Mouse (Mus musculus) cerebellum, adult 18-20 months (tissue): ENCODE measurements around the gene Agmo.
A peak's percentile ranks its signal among the peaks of the same experiment; 100 is the strongest.

ENCODE experiments used
- DNase-seq, 2 experiments: peaks; one replicate each; pipeline ENCODE4 v3.0.0; 2021

Gene Agmo

GRCm38 (mm10) chr12:37434466-37434865, 193.0 kb downstream of the Agmo start:
- no peak for DNase-seq

- DNase-seq: no peak
These were observed 201.1 kb downstream of the Agmo start for GRCm38 (mm10) chr12:37442486-37443013.

- DNase-seq: no peak
These were observed 203.8 kb downstream of the Agmo start for GRCm38 (mm10) chr12:37445255-37445654.

GRCm38 (mm10) chr12:37449597-37449996, 208.2 kb downstream of the Agmo start:
- DNase-seq: no peak

- DNase-seq: peak; percentile 42 to 49
These were observed 209.1 kb downstream of the Agmo start for GRCm38 (mm10) chr12:37450366-37451156.

- no peak for DNase-seq
These were observed 230.2 kb downstream of the Agmo start for GRCm38 (mm10) chr12:37471631-37472030.

- DNase-seq: no peak
These were observed 235.4 kb downstream of the Agmo start for GRCm38 (mm10) chr12:37476849-37477248.

GRCm38 (mm10) chr12:37487991-37488390, 246.6 kb downstream of the Agmo start:
- no peak for DNase-seq

- no peak for DNase-seq
These were observed 257.4 kb downstream of the Agmo start for GRCm38 (mm10) chr12:37498871-37499270.

GRCm38 (mm10) chr12:37507406-37507805, 266.0 kb downstream of the Agmo start:
- no peak for DNase-seq

GRCm38 (mm10) chr12:37507826-37508225, 266.4 kb downstream of the Agmo start:
- no peak for DNase-seq

GRCm38 (mm10) chr12:37521772-37522171, 280.3 kb downstream of the Agmo start:
- DNase-seq: no peak

GRCm38 (mm10) chr12:37524662-37525061, 283.2 kb downstream of the Agmo start:
- no peak for DNase-seq

- no peak for DNase-seq
These were observed 299.6 kb downstream of the Agmo start for GRCm38 (mm10) chr12:37540994-37541393.

- DNase-seq: no peak
These were observed 316.8 kb downstream of the Agmo start for GRCm38 (mm10) chr12:37558284-37558683.

- DNase-seq: no peak
These were observed 324.6 kb downstream of the Agmo start for GRCm38 (mm10) chr12:37565882-37566596.

- no peak for DNase-seq
These were observed 330.5 kb downstream of the Agmo start for GRCm38 (mm10) chr12:37571922-37572321.

GRCm38 (mm10) chr12:37582777-37583176, 341.3 kb downstream of the Agmo start:
- no peak for DNase-seq

- no peak for DNase-seq
These were observed 351.4 kb downstream of the Agmo start for GRCm38 (mm10) chr12:37592853-37593252.

- DNase-seq: no peak
These were observed 371.4 kb downstream of the Agmo start for GRCm38 (mm10) chr12:37612837-37613236.

GRCm38 (mm10) chr12:37614769-37615168, 373.3 kb downstream of the Agmo start:
- DNase-seq: no peak

GRCm38 (mm10) chr12:37624078-37624477, 382.6 kb downstream of the Agmo start:
- no peak for DNase-seq
